Mouse (Mus musculus): ENCODE data around the gene Zdhhc21. TPM values are rescaled to one million over a fixed set of nuclear protein-coding genes. Genes with fewer than 3 reads are reported as not detected.

Zdhhc21 gene
- polyA plus RNA-seq (2016; fragmentation: Nextera tagmentation; extraction: Ambion mirVana), result 8.6 and 10.4 TPM in 2 replicates

- Histone ChIP-seq H3K27ac (peak within 1 kb of the TSS; percentile 91), H3K9me3 (replicated peaks) (no peaks in the 10 kb centered on the region), H3K27me3 (ENCODE audit: low read depth, poor library complexity, severe bottlenecking) (peaks cover 7% of the 10 kb centered on the region), H3K4me3 (peak within 1 kb of the TSS; percentile 76), H3K4me1 (peaks cover 11% of the 10 kb centered on the region), H3K36me3 (no peaks in the 10 kb centered on the region)
- under 1% methylated on average over 81 of the region's 82 CpGs for WGBS
- peak; percentile 81 for DNase-seq (ENCODE audit: low spot score)
These were observed at the start of gene Zdhhc21 for GRCm38 (mm10) chr4:82859131-82860125. Gene Zdhhc21 (minus strand): TSS chr4:82859958.

GRCm38 (mm10) chr4:82895227-82895626, 35.5 kb upstream of the Zdhhc21 start:
- Histone ChIP-seq H3K36me3 (peaks cover 25% of the 10 kb centered on the region), H3K4me1 (peaks cover 20% of the 10 kb centered on the region), H3K4me3 (no peak overlapping the region), H3K27me3 (ENCODE audit: low read depth, poor library complexity, severe bottlenecking) (no peaks in the 10 kb centered on the region), H3K27ac (no peak overlapping the region), H3K9me3 (replicated peaks) (no peaks in the 10 kb centered on the region)
- 72% methylated on average over 10 of the region's 10 CpGs for WGBS
- DNase-seq (ENCODE audit: low spot score), result no peak

- DNase-seq (ENCODE audit: low spot score), result no peak
- Histone ChIP-seq H3K9me3 (replicated peaks) (no peaks in the 10 kb centered on the region), H3K36me3 (peaks cover 6% of the 10 kb centered on the region), H3K4me1 (peaks cover 23% of the 10 kb centered on the region), H3K27me3 (ENCODE audit: low read depth, poor library complexity, severe bottlenecking) (no peaks in the 10 kb centered on the region), H3K27ac (peak overlapping the region; percentile 78; the same call in 1 of the 2 replicates), H3K4me3 (no peak overlapping the region)
- WGBS, result 83% methylated on average over 5 of the region's 5 CpGs
These were observed 32.5 kb upstream of the Zdhhc21 start for GRCm38 (mm10) chr4:82892247-82892646.

- H3K27ac ChIP-seq, result peak overlapping the region; percentile 78
- 82% methylated on average over 2 of the region's 2 CpGs for WGBS
- H3K36me3 ChIP-seq, result no peaks in the 10 kb centered on the region
- H3K27me3 ChIP-seq (ENCODE audit: low read depth, poor library complexity, severe bottlenecking), result no peaks in the 10 kb centered on the region
- H3K4me3 ChIP-seq, result no peak overlapping the region
- H3K9me3 ChIP-seq (replicated peaks), result no peaks in the 10 kb centered on the region
- peaks cover 23% of the 10 kb centered on the region for H3K4me1 ChIP-seq
- no peak for DNase-seq (ENCODE audit: low spot score)
These were observed 31.8 kb upstream of the Zdhhc21 start for GRCm38 (mm10) chr4:82891566-82891965.

GRCm38 (mm10) chr4:82891049-82891448, 31.3 kb upstream of the Zdhhc21 start:
- no peaks in the 10 kb centered on the region for H3K27me3 ChIP-seq (ENCODE audit: low read depth, poor library complexity, severe bottlenecking)
- peak overlapping the region; percentile 78 for H3K27ac ChIP-seq
- H3K4me3 ChIP-seq, result no peak overlapping the region
- H3K36me3 ChIP-seq, result no peaks in the 10 kb centered on the region
- peak; percentile 54 for DNase-seq (ENCODE audit: low spot score)
- no peaks in the 10 kb centered on the region for H3K9me3 ChIP-seq (replicated peaks)
- peaks cover 23% of the 10 kb centered on the region for H3K4me1 ChIP-seq
- WGBS, result 51% methylated on average over 7 of the region's 7 CpGs

- peak overlapping the region; percentile 78 for H3K27ac ChIP-seq
- no peak overlapping the region for H3K4me3 ChIP-seq
- no peaks in the 10 kb centered on the region for H3K9me3 ChIP-seq (replicated peaks)
- WGBS, result 91% methylated on average over 4 of the region's 4 CpGs
- H3K36me3 ChIP-seq, result no peaks in the 10 kb centered on the region
- peaks cover 23% of the 10 kb centered on the region for H3K4me1 ChIP-seq
- no peaks in the 10 kb centered on the region for H3K27me3 ChIP-seq (ENCODE audit: low read depth, poor library complexity, severe bottlenecking)
- DNase-seq (ENCODE audit: low spot score), result no peak
These were observed 30.8 kb upstream of the Zdhhc21 start for GRCm38 (mm10) chr4:82890585-82890984.

- no peak for DNase-seq (ENCODE audit: low spot score)
- Histone ChIP-seq H3K4me3 (no peak overlapping the region), H3K4me1 (peaks cover 20% of the 10 kb centered on the region), H3K9me3 (replicated peaks) (no peaks in the 10 kb centered on the region), H3K36me3 (no peaks in the 10 kb centered on the region), H3K27ac (no peak overlapping the region), H3K27me3 (ENCODE audit: low read depth, poor library complexity, severe bottlenecking) (no peaks in the 10 kb centered on the region)
- WGBS, result 65% methylated on average over 2 of the region's 2 CpGs
These were observed 26.4 kb upstream of the Zdhhc21 start for GRCm38 (mm10) chr4:82886148-82886547.

- no peaks in the 10 kb centered on the region for H3K9me3 ChIP-seq (replicated peaks)
- WGBS, result 33% methylated on average over 1 of the region's 1 CpGs
- H3K4me1 ChIP-seq, result peaks cover 14% of the 10 kb centered on the region
- DNase-seq (ENCODE audit: low spot score), result no peak
- H3K27ac ChIP-seq, result no peak overlapping the region
- H3K36me3 ChIP-seq, result no peaks in the 10 kb centered on the region
- no peak overlapping the region for H3K4me3 ChIP-seq
- no peaks in the 10 kb centered on the region for H3K27me3 ChIP-seq (ENCODE audit: low read depth, poor library complexity, severe bottlenecking)
These were observed 25.8 kb upstream of the Zdhhc21 start for GRCm38 (mm10) chr4:82885535-82885913.

- no peak within 1 kb of the TSS for H3K4me3 ChIP-seq
- H3K4me1 ChIP-seq, result peaks cover 8% of the 10 kb centered on the region; the same call in 1 of the 2 replicates
- H3K9me3 ChIP-seq (replicated peaks), result no peaks in the 10 kb centered on the region
- H3K36me3 ChIP-seq, result no peaks in the 10 kb centered on the region
- 59% methylated on average over 19 of the region's 19 CpGs for WGBS
- H3K27me3 ChIP-seq (ENCODE audit: low read depth, poor library complexity, severe bottlenecking), result no peaks in the 10 kb centered on the region
- DNase-seq (ENCODE audit: low spot score), result no peak
- H3K27ac ChIP-seq, result peak within 1 kb of the TSS; percentile 37; the same call in 1 of the 2 replicates
These were observed 25.1 kb upstream of the Zdhhc21 start, which contains the start of gene Cer1 for GRCm38 (mm10) chr4:82884636-82885534. Gene Cer1 (minus strand): TSS chr4:82885148.

DNA sequence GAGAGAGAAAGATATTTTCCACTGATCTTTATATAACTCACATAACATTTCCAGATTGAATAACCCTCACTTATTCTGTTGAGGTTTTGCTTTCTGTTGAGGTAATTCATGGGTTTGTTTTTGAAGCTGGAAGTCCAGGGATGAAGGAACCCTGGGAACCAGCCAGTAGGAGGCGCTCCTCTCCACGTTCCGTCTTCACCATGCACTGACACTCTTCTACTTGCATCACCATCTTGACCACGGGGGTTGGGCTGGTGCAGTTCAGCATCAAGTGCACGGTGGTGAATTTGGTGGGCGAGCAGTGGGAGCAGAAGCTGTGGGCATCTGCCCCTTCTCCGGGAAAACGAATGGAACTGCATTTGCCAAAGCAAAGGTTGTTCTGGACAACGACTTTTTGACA, 22.7 kb upstream of the Zdhhc21 start:
- no peak for DNase-seq (ENCODE audit: low spot score)
- Histone ChIP-seq H3K4me1 (peaks cover 8% of the 10 kb centered on the region; the same call in 1 of the 2 replicates), H3K27me3 (ENCODE audit: low read depth, poor library complexity, severe bottlenecking) (no peaks in the 10 kb centered on the region), H3K9me3 (replicated peaks) (no peaks in the 10 kb centered on the region), H3K4me3 (no peak overlapping the region), H3K27ac (no peak overlapping the region), H3K36me3 (no peaks in the 10 kb centered on the region)
- 81% methylated on average over 9 of the region's 9 CpGs for WGBS

DNA sequence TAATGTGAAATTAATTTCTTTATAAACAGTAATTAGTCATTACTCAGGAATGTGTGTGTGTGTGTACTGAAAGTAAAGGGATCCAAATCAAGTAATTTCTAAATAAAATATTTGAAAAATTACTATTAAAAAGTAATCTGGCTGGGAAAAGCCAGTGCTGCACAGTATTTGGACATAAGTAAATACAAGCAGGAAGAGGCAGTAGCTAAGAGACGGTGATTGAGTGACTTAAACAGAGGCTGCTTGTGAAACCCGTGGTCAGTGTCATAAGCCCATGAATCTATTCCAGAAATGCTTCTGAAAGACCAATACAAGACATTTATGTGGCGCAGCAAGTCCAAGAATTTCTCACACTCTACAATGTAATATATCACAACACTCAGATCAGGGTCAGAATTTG, 21.6 kb upstream of the Zdhhc21 start:
- no peak overlapping the region for H3K27ac ChIP-seq
- peaks cover 8% of the 10 kb centered on the region; the same call in 1 of the 2 replicates for H3K4me1 ChIP-seq
- H3K9me3 ChIP-seq (replicated peaks), result no peaks in the 10 kb centered on the region
- WGBS, result 85% methylated on average over 3 of the region's 3 CpGs
- no peak overlapping the region for H3K4me3 ChIP-seq
- DNase-seq (ENCODE audit: low spot score), result no peak
- no peaks in the 10 kb centered on the region for H3K36me3 ChIP-seq
- no peaks in the 10 kb centered on the region for H3K27me3 ChIP-seq (ENCODE audit: low read depth, poor library complexity, severe bottlenecking)

DNA sequence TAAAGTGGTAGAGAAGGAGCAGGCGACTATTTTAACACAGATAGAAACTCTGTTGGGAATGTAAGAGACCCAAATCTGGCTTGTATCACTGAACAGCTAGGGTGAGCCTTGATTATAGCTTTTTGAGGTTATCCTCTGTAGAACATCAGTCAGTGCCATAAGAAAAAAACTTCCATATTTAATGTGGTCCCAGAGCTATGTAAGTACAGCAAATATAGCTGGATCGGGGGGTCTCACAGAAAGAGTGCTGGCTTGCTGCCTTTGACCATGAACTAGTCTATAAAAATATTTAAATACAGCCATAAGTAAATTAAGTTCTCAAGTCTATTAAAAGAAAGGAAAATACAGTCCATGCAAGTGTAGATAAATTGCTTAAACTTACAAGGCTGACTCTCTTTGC, 20.5 kb upstream of the Zdhhc21 start:
- Histone ChIP-seq H3K27ac (no peak overlapping the region), H3K9me3 (replicated peaks) (no peaks in the 10 kb centered on the region), H3K36me3 (no peaks in the 10 kb centered on the region), H3K4me3 (no peak overlapping the region), H3K27me3 (ENCODE audit: low read depth, poor library complexity, severe bottlenecking) (no peaks in the 10 kb centered on the region), H3K4me1 (peaks cover 8% of the 10 kb centered on the region; the same call in 1 of the 2 replicates)
- no peak for DNase-seq (ENCODE audit: low spot score)
- WGBS, result 87% methylated on average over 2 of the region's 2 CpGs

Data from limb, embryonic 10.5 days (tissue).